Mouse (Mus musculus): ENCODE results near the gene Zyx. TPM values are rescaled to one million over a fixed set of nuclear protein-coding genes. Genes with fewer than 3 reads are reported as not detected.

Zyx gene
- polyA plus RNA-seq, 1 experiment: 42.6 TPM

GRCm38 (mm10) chr6:42362074-42362473 lies 12.6 kb downstream of the Zyx start:
- no peak overlapping the region for H3K4me3 ChIP-seq (ENCODE audit: low read depth, low read length)
- H3K9ac ChIP-seq (ENCODE audit: low read depth, poor library complexity, severe bottlenecking): no peak overlapping the region
- H3K4me1 ChIP-seq (ENCODE audit: control insufficient read depth, insufficient read depth, low read length): no peaks in the 10 kb centered on the region
- no peaks in the 10 kb centered on the region for H3K27me3 ChIP-seq (ENCODE audit: control insufficient read depth, insufficient read depth, low read length, poor library complexity, severe bottlenecking)
- no peaks in the 10 kb centered on the region for H3K9me3 ChIP-seq (replicated peaks; ENCODE audit: control insufficient read depth, insufficient read depth, low read length, poor library complexity, severe bottlenecking)
- no peak for TF ChIP-seq POLR2A (IDR thresholded peaks at IDR 0.05; ENCODE audit: insufficient read depth, low read length)
- H3K36me3 ChIP-seq (ENCODE audit: control insufficient read depth, insufficient read depth, low read length, poor library complexity, severe bottlenecking): no peaks in the 10 kb centered on the region
- H3K27ac ChIP-seq (ENCODE audit: insufficient read depth, low read length): no peak overlapping the region

- no peaks in the 10 kb centered on the region for H3K9me3 ChIP-seq (replicated peaks; ENCODE audit: control insufficient read depth, insufficient read depth, low read length, poor library complexity, severe bottlenecking)
- H3K36me3 ChIP-seq (ENCODE audit: control insufficient read depth, insufficient read depth, low read length, poor library complexity, severe bottlenecking): no peaks in the 10 kb centered on the region
- TF ChIP-seq POLR2A (IDR thresholded peaks at IDR 0.05; ENCODE audit: insufficient read depth, low read length): no peak
- no peak for TF ChIP-seq EP300 (IDR thresholded peaks at IDR 0.05; ENCODE audit: insufficient read depth, low read depth, low read length)
- TF ChIP-seq CTCF (IDR thresholded peaks at IDR 0.05; ENCODE audit: low read depth, low read length): no peak
- no peaks in the 10 kb centered on the region for H3K27me3 ChIP-seq (ENCODE audit: control insufficient read depth, insufficient read depth, low read length, poor library complexity, severe bottlenecking)
- no peak overlapping the region for H3K9ac ChIP-seq (ENCODE audit: low read depth, poor library complexity, severe bottlenecking)
- H3K4me1 ChIP-seq (ENCODE audit: control insufficient read depth, insufficient read depth, low read length): no peaks in the 10 kb centered on the region
- H3K4me3 ChIP-seq (ENCODE audit: low read depth, low read length): no peak overlapping the region
- H3K27ac ChIP-seq (ENCODE audit: insufficient read depth, low read length): no peak overlapping the region
These were observed 13.1 kb downstream of the Zyx start for GRCm38 (mm10) chr6:42362497-42362896.

GRCm38 (mm10) chr6:42362974-42363373 lies 13.5 kb downstream of the Zyx start:
- Histone ChIP-seq H3K27ac (ENCODE audit: insufficient read depth, low read length) (no peak overlapping the region), H3K9me3 (replicated peaks; ENCODE audit: control insufficient read depth, insufficient read depth, low read length, poor library complexity, severe bottlenecking) (no peaks in the 10 kb centered on the region), H3K9ac (ENCODE audit: low read depth, poor library complexity, severe bottlenecking) (no peak overlapping the region), H3K36me3 (ENCODE audit: control insufficient read depth, insufficient read depth, low read length, poor library complexity, severe bottlenecking) (no peaks in the 10 kb centered on the region), H3K4me3 (ENCODE audit: low read depth, low read length) (no peak overlapping the region), H3K4me1 (ENCODE audit: control insufficient read depth, insufficient read depth, low read length) (no peaks in the 10 kb centered on the region), H3K27me3 (ENCODE audit: control insufficient read depth, insufficient read depth, low read length, poor library complexity, severe bottlenecking) (no peaks in the 10 kb centered on the region)
- TF ChIP-seq CTCF (IDR thresholded peaks at IDR 0.05; ENCODE audit: low read depth, low read length) (no peak), POLR2A (IDR thresholded peaks at IDR 0.05; ENCODE audit: insufficient read depth, low read length) (no peak), EP300 (IDR thresholded peaks at IDR 0.05; ENCODE audit: insufficient read depth, low read depth, low read length) (no peak)

- H3K27ac ChIP-seq (ENCODE audit: insufficient read depth, low read length): no peak overlapping the region
These were observed 14.6 kb downstream of the Zyx start for GRCm38 (mm10) chr6:42364066-42364465.

GRCm38 (mm10) chr6:42364607-42365006 lies 15.2 kb downstream of the Zyx start:
- Histone ChIP-seq H3K9ac (ENCODE audit: low read depth, poor library complexity, severe bottlenecking) (no peak overlapping the region), H3K4me1 (ENCODE audit: control insufficient read depth, insufficient read depth, low read length) (no peaks in the 10 kb centered on the region), H3K36me3 (ENCODE audit: control insufficient read depth, insufficient read depth, low read length, poor library complexity, severe bottlenecking) (no peaks in the 10 kb centered on the region), H3K4me3 (ENCODE audit: low read depth, low read length) (no peak overlapping the region), H3K27me3 (ENCODE audit: control insufficient read depth, insufficient read depth, low read length, poor library complexity, severe bottlenecking) (no peaks in the 10 kb centered on the region), H3K27ac (ENCODE audit: insufficient read depth, low read length) (no peak overlapping the region), H3K9me3 (replicated peaks; ENCODE audit: control insufficient read depth, insufficient read depth, low read length, poor library complexity, severe bottlenecking) (no peaks in the 10 kb centered on the region)
- TF ChIP-seq POLR2A (IDR thresholded peaks at IDR 0.05; ENCODE audit: insufficient read depth, low read length): no peak

More at GRCm38 (mm10) chr6:42364066-42364465, 14.6 kb downstream of the Zyx start:
- H3K4me3 ChIP-seq (ENCODE audit: low read depth, low read length): no peak overlapping the region
- no peaks in the 10 kb centered on the region for H3K9me3 ChIP-seq (replicated peaks; ENCODE audit: control insufficient read depth, insufficient read depth, low read length, poor library complexity, severe bottlenecking)
- H3K36me3 ChIP-seq (ENCODE audit: control insufficient read depth, insufficient read depth, low read length, poor library complexity, severe bottlenecking): no peaks in the 10 kb centered on the region
- no peak for TF ChIP-seq CTCF (IDR thresholded peaks at IDR 0.05; ENCODE audit: low read depth, low read length)
- no peak for TF ChIP-seq POLR2A (IDR thresholded peaks at IDR 0.05; ENCODE audit: insufficient read depth, low read length)
- TF ChIP-seq EP300 (IDR thresholded peaks at IDR 0.05; ENCODE audit: insufficient read depth, low read depth, low read length): no peak
- no peaks in the 10 kb centered on the region for H3K4me1 ChIP-seq (ENCODE audit: control insufficient read depth, insufficient read depth, low read length)
- no peak overlapping the region for H3K9ac ChIP-seq (ENCODE audit: low read depth, poor library complexity, severe bottlenecking)
- H3K27me3 ChIP-seq (ENCODE audit: control insufficient read depth, insufficient read depth, low read length, poor library complexity, severe bottlenecking): no peaks in the 10 kb centered on the region

GRCm38 (mm10) chr6:42365215-42365614 lies 15.8 kb downstream of the Zyx start:
- H3K27ac ChIP-seq (ENCODE audit: insufficient read depth, low read length): no peak overlapping the region
- no peaks in the 10 kb centered on the region for H3K4me1 ChIP-seq (ENCODE audit: control insufficient read depth, insufficient read depth, low read length)
- TF ChIP-seq POLR2A (IDR thresholded peaks at IDR 0.05; ENCODE audit: insufficient read depth, low read length): no peak
- no peak for TF ChIP-seq CTCF (IDR thresholded peaks at IDR 0.05; ENCODE audit: low read depth, low read length)
- TF ChIP-seq EP300 (IDR thresholded peaks at IDR 0.05; ENCODE audit: insufficient read depth, low read depth, low read length): no peak
- H3K4me3 ChIP-seq (ENCODE audit: low read depth, low read length): no peak overlapping the region
- no peaks in the 10 kb centered on the region for H3K27me3 ChIP-seq (ENCODE audit: control insufficient read depth, insufficient read depth, low read length, poor library complexity, severe bottlenecking)
- no peak overlapping the region for H3K9ac ChIP-seq (ENCODE audit: low read depth, poor library complexity, severe bottlenecking)
- H3K9me3 ChIP-seq (replicated peaks; ENCODE audit: control insufficient read depth, insufficient read depth, low read length, poor library complexity, severe bottlenecking): no peaks in the 10 kb centered on the region
- no peaks in the 10 kb centered on the region for H3K36me3 ChIP-seq (ENCODE audit: control insufficient read depth, insufficient read depth, low read length, poor library complexity, severe bottlenecking)
